Mouse (Mus musculus): ENCODE measurements at regions not wholly inside any gene's neighbourhood (a gene's known extent, or its start where the extent isn't known, plus 50 kb on each side); places are given as distances from the start of the nearest gene placed in this dataset.

DNA sequence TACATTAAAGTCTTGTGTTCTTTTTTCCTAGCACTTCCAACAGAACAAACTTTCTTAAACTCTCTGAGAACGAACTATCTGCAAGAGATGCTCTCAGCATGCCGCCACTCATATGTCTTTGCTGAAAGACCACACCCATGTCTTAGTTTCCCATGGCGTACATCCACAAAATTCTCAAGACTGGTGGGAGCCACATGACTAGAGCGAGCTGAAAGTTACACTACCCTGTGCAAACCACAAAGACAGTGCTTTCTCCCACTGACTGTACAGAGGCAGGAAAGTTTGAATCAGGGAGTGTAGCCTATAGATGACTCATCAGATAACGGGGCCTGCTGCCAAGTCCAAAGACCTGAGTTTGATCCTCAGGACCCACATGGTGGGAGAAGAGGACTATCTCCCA lies 554.5 kb upstream of the Cdh11 start:
- ATAC-seq (ENCODE audit: insufficient number of reproducible peaks, low FRiP score, low TSS enrichment) = no peak

GRCm38 (mm10) chr8:103343891-103344290 lies 558.4 kb upstream of the Cdh11 start:
- no peak for ATAC-seq (ENCODE audit: insufficient number of reproducible peaks, low FRiP score, low TSS enrichment)

- no peak for ATAC-seq (ENCODE audit: insufficient number of reproducible peaks, low FRiP score, low TSS enrichment)
These were observed 559.4 kb upstream of the Cdh11 start for GRCm38 (mm10) chr8:103344871-103345270.

GRCm38 (mm10) chr8:103347158-103347871 lies 561.9 kb upstream of the Cdh11 start:
- ATAC-seq (ENCODE audit: insufficient number of reproducible peaks, low FRiP score, low TSS enrichment) = no peak

DNA sequence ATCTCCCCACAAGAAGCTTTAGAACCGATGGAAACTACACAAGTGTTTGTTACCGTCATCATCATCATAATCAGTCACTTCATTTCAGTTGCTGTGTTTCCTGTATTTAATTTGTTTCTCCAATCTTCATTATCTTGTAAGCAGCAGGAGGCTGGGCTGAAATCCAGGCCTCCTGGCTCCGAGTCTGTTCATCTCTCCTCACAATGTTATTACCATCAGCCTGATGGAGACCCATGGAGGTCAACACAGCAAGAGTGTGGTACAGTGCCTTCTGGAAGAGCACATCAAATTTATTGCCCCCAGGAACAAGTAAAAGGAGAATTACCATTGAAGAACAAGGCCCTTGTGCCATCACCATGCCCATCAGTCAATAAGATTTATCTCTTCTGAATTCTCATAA lies 576.3 kb upstream of the Cdh11 start:
- no peak for ATAC-seq (ENCODE audit: insufficient number of reproducible peaks, low FRiP score, low TSS enrichment)

GRCm38 (mm10) chr8:103370394-103370793 lies 585.0 kb upstream of the Cdh11 start:
- no peak for ATAC-seq (ENCODE audit: insufficient number of reproducible peaks, low FRiP score, low TSS enrichment)

DNA sequence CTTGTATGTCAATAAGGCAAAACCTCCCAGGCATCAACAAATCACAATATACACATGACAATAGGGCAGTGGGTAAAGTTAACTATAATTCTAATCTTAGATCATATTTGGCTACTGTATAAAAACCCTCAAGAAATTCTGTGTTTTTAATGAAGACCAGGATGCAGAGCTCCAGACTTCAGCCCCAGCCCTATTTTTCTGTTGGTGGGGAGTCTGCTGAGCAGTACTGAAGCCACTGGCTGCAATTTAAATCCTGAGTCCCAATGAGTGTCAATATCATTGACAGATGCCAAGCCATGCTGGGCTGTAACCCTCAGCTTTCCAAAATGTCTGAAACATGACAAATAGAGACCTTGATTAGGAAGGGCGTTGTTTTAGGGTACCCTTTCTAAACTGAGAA lies 587.6 kb upstream of the Cdh11 start:
- ATAC-seq (ENCODE audit: insufficient number of reproducible peaks, low FRiP score, low TSS enrichment) = no peak

- no peak for ATAC-seq (ENCODE audit: insufficient number of reproducible peaks, low FRiP score, low TSS enrichment)
These were observed 588.7 kb upstream of the Cdh11 start for GRCm38 (mm10) chr8:103374151-103374550.

DNA sequence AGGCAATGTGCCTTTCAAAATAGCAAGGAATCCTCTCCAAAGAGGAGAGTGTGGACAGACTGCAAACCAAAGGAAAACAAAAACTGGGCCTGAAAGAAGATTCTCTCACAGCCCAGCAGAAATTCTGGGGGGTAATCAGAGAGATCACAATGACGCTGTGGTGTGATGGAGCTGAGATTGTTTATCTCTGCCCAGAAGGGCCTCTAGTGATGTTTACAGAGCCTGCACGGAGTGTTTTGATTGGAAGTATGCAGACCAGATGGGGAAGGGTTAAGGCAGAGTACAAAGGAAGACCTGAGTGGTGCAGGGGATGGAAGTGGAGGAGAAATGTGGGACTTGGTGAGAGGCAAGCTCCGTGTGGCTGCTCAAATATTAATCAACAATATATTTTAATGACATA lies 593.1 kb upstream of the Cdh11 start:
- no peak for ATAC-seq (ENCODE audit: insufficient number of reproducible peaks, low FRiP score, low TSS enrichment)

DNA sequence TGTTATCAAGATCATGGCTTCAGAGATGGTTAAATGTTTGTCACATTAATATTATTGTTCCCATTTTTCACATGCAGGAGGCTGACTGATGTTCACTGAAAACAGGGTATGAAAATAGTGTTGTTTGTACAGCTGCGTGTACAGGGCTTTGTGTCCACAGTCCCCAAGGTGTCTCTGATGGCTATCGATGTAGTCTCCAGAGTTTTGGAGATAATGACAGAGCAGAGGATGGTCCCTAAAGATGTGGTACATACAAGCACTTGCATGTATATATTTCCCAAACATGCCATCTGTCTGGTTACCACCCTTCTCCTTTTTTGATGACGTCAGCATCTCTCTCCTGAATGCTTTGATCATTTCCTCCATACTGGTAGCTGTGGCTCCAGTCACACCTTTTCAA lies 596.1 kb upstream of the Cdh11 start:
- no peak for ATAC-seq (ENCODE audit: insufficient number of reproducible peaks, low FRiP score, low TSS enrichment)

- ATAC-seq (ENCODE audit: insufficient number of reproducible peaks, low FRiP score, low TSS enrichment) = no peak
These were observed 605.9 kb upstream of the Cdh11 start for GRCm38 (mm10) chr8:103391359-103391758.

- ATAC-seq (ENCODE audit: insufficient number of reproducible peaks, low FRiP score, low TSS enrichment) = no peak
These were observed 609.9 kb upstream of the Cdh11 start for GRCm38 (mm10) chr8:103395316-103395715.

DNA sequence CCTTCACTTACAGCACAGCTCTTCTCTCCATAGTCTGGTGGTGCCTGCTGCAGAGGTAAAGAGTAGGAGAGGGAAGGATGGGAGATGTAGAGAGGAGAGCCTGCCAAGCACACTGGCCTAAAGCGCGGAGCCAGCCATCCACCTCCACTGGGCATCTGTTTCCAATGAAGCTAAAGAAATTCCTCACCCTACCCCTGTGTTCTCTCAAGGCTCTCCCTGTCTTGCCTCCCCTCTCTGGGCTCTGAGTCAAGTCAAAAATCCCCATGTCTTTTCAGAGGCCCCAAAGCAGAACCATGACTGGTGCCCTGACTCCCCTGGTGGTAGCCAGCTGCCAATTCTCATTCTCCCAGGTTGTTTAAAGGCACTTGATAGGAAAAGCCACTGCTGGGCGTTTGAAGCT lies 612.7 kb upstream of the Cdh11 start:
- ATAC-seq (ENCODE audit: insufficient number of reproducible peaks, low FRiP score, low TSS enrichment) = no peak

- no peak for ATAC-seq (ENCODE audit: insufficient number of reproducible peaks, low FRiP score, low TSS enrichment)
These were observed 614.0 kb upstream of the Cdh11 start for GRCm38 (mm10) chr8:103399466-103399865.

DNA sequence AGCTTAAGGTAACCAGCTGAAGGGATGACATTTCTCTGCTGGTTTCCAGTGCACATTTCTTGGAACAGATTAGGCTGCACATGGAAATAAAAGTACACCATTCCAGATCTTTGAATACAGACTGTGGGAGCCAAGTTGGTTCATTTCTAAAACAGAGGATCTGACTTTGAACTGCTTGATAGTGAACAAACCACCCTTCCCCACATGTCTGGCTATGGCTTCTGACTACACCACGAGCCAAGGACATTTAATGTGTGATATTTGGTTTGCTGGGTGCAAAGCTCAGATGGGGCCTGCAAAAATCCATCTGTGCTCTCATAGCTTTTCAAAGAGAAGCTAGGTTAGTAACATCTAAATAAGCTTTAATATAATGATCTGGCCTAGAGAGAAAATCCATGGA lies 614.7 kb upstream of the Cdh11 start:
- ATAC-seq (ENCODE audit: insufficient number of reproducible peaks, low FRiP score, low TSS enrichment) = no peak

- ATAC-seq (ENCODE audit: insufficient number of reproducible peaks, low FRiP score, low TSS enrichment) = no peak
These were observed 617.3 kb upstream of the Cdh11 start for GRCm38 (mm10) chr8:103402731-103403130.

GRCm38 (mm10) chr8:103403826-103404225 lies 618.4 kb upstream of the Cdh11 start:
- no peak for ATAC-seq (ENCODE audit: insufficient number of reproducible peaks, low FRiP score, low TSS enrichment)

DNA sequence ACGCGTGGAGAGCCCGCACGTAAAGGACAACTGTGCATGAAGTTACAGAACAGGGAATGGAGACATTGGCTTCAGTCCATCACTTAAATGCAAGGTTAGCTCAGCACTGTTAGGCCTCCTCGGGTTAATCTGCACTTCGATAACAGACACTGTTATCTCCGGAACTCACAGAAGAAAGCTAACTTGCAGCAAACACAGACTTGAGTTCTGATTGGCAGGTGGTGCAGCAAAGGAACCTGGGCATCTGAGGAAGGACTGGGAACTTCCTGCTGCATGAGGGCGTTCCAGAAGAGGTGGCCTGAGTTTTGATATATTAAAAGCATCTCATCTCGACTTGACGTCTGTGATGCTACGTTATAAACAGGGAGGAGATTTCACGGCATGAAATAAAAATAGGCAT lies 620.3 kb upstream of the Cdh11 start:
- ATAC-seq (ENCODE audit: insufficient number of reproducible peaks, low FRiP score, low TSS enrichment) = no peak

- ATAC-seq (ENCODE audit: insufficient number of reproducible peaks, low FRiP score, low TSS enrichment) = no peak
These were observed 621.5 kb upstream of the Cdh11 start for GRCm38 (mm10) chr8:103406921-103407320.

- ATAC-seq (ENCODE audit: insufficient number of reproducible peaks, low FRiP score, low TSS enrichment) = no peak
These were observed 622.2 kb upstream of the Cdh11 start for GRCm38 (mm10) chr8:103407631-103408030.

- ATAC-seq (ENCODE audit: insufficient number of reproducible peaks, low FRiP score, low TSS enrichment) = no peak
These were observed 623.0 kb upstream of the Cdh11 start for GRCm38 (mm10) chr8:103408411-103408810.

- ATAC-seq (ENCODE audit: insufficient number of reproducible peaks, low FRiP score, low TSS enrichment) = no peak; the same call in 1 of the 2 replicates
These were observed 623.7 kb upstream of the Cdh11 start for GRCm38 (mm10) chr8:103409121-103409551.

- ATAC-seq (ENCODE audit: insufficient number of reproducible peaks, low FRiP score, low TSS enrichment) = no peak
These were observed 627.3 kb upstream of the Cdh11 start for GRCm38 (mm10) chr8:103412731-103413130.

Data from cerebellum, adult (tissue).